Mouse (Mus musculus) intestine, postnatal 0 days (tissue): ENCODE measurements around the gene Tmed6. TPM values are rescaled to one million over a fixed set of nuclear protein-coding genes. Genes with fewer than 3 reads are reported as not detected.

Source experiments
- ATAC-seq: fragments of 200-750 bp; cut with Nextera tagmentation; 2 replicates; pipeline ENCODE4 v1.8.0; 2017; ENCODE audit warnings: mild to moderate bottlenecking, moderate TSS enrichment, moderate library complexity
- H3K27ac ChIP-seq: fragments of 300-500 bp; sonication (generic); 2 replicates; pipeline ENCODE4 v1.5.1; 2014; ENCODE audit warnings: mild to moderate bottlenecking, low read depth, low read length, moderate library complexity
- H3K27me3 ChIP-seq: fragments of 300-500 bp; sonication (generic); replicated peaks from 2 replicates; pipeline ENCODE4 v1.6.1; 2014; ENCODE audit warnings: low read length, mixed read lengths; ENCODE audit not compliant: control insufficient read depth, insufficient read depth
- H3K36me3 ChIP-seq: fragments of 300-500 bp; sonication (generic); 2 replicates; pipeline ENCODE4 v1.6.1; 2014; ENCODE audit warnings: mild to moderate bottlenecking, moderate library complexity; ENCODE audit not compliant: control insufficient read depth, insufficient read depth
- H3K4me1 ChIP-seq: fragments of 300-500 bp; sonication (generic); replicated peaks from 2 replicates; pipeline ENCODE4 v1.6.1; 2014; ENCODE audit warnings: antibody characterized with exemption, low read length, mixed read lengths; ENCODE audit not compliant: control insufficient read depth, insufficient read depth
- H3K4me2 ChIP-seq: fragments of 300-500 bp; sonication (generic); replicated peaks from 2 replicates; pipeline ENCODE4 v1.6.1; 2014; ENCODE audit warnings: low read depth, mild to moderate bottlenecking, moderate library complexity
- H3K4me3 ChIP-seq: fragments of 300-500 bp; sonication (generic); 2 replicates; pipeline ENCODE4 v1.5.1; 2014; ENCODE audit warnings: low read depth, low read length
- H3K9ac ChIP-seq: fragments of 300-500 bp; sonication (generic); 2 replicates; pipeline ENCODE4 v1.6.1; 2014; ENCODE audit warnings: mild to moderate bottlenecking, low read depth, low read length
- H3K9me3 ChIP-seq: fragments of 300-500 bp; sonication (generic); 2 replicates; pipeline ENCODE4 v1.6.1; 2016; ENCODE audit warnings: mixed run types; ENCODE audit not compliant: control insufficient read depth
- CTCF ChIP-seq: sonication (generic); IDR thresholded peaks from 2 replicates; pipeline ENCODE4 v1.5.1; 2016; ENCODE audit warnings: low read depth, mild to moderate bottlenecking, control low read depth, antibody characterized with exemption, moderate library complexity
- WGBS: fragments of 180-500 bp; shearing (Covaris S2); extraction: QIAGEN DNeasy Blood & Tissue Kit; methylation state at CpG from one replicate; pipeline ENCODE4 v1.1.7; 2014; 5-methylcytosine and 5-hydroxymethylcytosine counted together
- polyA plus RNA-seq: library from polyadenylated mRNA; unstranded; fragments of >200 nt; fragmentation: Nextera tagmentation; extraction: Ambion mirVana; gene quantifications from 2 replicates; pipeline ENCODE4 v1.2.1, GENCODE M21; 2015

The Tmed6 gene
- polyA plus RNA-seq, 1 experiment from 2014 or later = 11.2 TPM

DNA sequence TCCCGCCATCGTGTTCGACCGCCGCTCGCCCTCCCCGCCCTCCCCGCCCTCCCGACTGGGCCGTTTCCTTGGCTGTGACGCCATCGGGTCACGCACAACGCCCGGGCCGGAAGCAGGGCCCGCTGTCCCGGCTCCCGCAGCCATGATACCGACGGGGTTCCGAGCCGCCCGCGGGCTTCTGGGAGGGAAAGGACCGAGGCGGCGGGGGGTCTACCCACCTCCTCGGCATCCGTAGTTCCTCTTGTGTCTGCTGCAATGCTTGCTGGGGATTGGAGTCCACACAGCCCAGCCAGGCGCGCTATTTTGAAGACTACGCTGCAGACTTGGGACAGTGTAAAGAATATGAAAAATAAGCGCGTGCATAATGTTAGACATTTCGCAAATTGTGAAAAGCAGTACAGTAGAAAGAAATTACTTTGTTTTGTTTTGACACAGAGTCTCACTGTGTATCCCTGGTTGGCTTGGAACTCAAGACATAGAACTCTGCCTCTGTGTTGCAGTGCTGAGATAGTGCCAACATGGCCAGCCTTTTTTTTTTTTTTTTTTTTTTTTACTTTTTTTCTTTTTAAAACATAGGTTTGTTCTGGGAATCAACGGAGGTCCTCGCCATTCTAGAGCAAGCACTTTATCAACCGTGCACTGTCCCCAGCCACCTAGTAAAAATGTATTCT, 31.1 kb upstream of the Tmed6 start, which contains the start of gene Terf2:
Terf2 (minus strand) TSS at position 182 of the 671 bp plus-strand sequence.
- no peak for TF ChIP-seq CTCF
- H3K9ac ChIP-seq = peak within 1 kb of the TSS; percentile 87
- peak within 1 kb of the TSS; percentile 74 for H3K4me2 ChIP-seq
- H3K36me3 ChIP-seq = peaks cover 10% of the 10 kb centered on the region; the same call in 1 of the 2 replicates
- peak within 1 kb of the TSS; percentile 96 for H3K27ac ChIP-seq
- H3K27me3 ChIP-seq = no peaks in the 10 kb centered on the region
- peak; percentile 93 for ATAC-seq
- H3K4me3 ChIP-seq = peak within 1 kb of the TSS; percentile 71
- H3K9me3 ChIP-seq = no peaks in the 10 kb centered on the region
- H3K4me1 ChIP-seq = no peaks in the 10 kb centered on the region
- WGBS = 5% methylated on average over 39 of the region's 39 CpGs

DNA sequence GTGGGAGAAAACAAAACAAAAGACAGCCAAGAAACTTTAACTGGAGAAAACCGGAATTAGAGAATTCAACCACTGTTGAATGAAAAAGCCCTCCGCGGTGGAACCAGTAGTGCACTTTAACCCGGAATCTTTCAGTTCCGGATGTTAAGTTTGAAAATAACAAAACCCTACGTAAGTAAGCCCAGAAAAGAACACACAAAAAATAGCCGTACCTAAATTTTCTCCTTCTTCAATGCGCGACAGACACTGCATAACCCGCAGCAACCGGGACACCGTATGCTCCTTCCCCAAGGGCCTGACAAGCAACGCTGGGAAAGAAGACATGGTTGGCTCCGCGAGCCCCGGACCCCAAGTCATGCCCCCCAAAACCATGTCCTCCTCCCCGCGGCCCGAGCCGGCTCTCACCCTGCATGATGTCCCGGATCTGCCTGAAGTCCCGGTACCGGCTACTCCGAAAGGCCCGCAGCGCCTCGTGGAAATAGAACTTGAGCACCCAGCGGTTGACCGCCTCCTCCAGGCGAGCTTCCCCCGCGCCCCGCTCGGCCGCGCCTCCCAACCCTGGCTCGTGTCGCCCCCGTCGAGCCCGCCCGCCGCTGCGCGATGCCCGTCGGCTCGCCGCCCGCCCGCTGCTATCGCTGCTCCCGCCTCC, 30.4 kb upstream of the Tmed6 start:
- Histone ChIP-seq H3K36me3 (peaks cover 13% of the 10 kb centered on the region), H3K27ac (peak overlapping the region; percentile 96), H3K4me1 (no peaks in the 10 kb centered on the region), H3K4me2 (peak overlapping the region; percentile 74), H3K9me3 (no peaks in the 10 kb centered on the region), H3K9ac (peak overlapping the region; percentile 87), H3K4me3 (peak overlapping the region; percentile 71), H3K27me3 (no peaks in the 10 kb centered on the region)
- no peak; the same call in none of the 2 replicates for ATAC-seq
- TF ChIP-seq CTCF = 0 out of 2 replicates have a peak, but pooled peaks have one; percentile 8
- WGBS = under 1% methylated on average over 51 of the region's 53 CpGs

DNA sequence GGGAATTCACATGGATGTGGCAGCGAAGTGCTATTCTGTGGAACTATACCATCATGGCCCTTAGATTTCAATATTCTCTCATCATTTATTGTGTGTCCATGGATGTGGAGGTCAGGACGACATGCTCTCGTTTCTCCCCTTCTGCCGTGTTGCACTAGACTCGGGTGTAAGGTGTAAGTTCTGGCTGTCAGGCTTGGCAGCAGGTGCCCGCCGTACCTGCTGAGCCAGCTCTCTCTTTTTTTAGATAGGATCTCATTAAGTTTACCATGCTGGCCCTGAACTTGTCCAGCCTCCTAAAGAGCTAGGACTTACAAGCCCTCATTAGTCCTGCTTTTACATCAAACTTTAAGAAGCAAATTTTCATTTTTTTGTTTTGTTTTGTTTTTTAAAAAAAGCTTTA, 25.1 kb upstream of the Tmed6 start:
- WGBS = 94% methylated on average over 7 of the region's 7 CpGs
- H3K4me1 ChIP-seq = no peaks in the 10 kb centered on the region
- H3K27me3 ChIP-seq = no peaks in the 10 kb centered on the region
- TF ChIP-seq CTCF = no peak
- peaks cover 30% of the 10 kb centered on the region for H3K36me3 ChIP-seq
- no peak for ATAC-seq
- no peak overlapping the region for H3K4me2 ChIP-seq
- H3K4me3 ChIP-seq = no peak overlapping the region
- H3K27ac ChIP-seq = no peak overlapping the region
- no peak overlapping the region for H3K9ac ChIP-seq
- no peaks in the 10 kb centered on the region for H3K9me3 ChIP-seq

DNA sequence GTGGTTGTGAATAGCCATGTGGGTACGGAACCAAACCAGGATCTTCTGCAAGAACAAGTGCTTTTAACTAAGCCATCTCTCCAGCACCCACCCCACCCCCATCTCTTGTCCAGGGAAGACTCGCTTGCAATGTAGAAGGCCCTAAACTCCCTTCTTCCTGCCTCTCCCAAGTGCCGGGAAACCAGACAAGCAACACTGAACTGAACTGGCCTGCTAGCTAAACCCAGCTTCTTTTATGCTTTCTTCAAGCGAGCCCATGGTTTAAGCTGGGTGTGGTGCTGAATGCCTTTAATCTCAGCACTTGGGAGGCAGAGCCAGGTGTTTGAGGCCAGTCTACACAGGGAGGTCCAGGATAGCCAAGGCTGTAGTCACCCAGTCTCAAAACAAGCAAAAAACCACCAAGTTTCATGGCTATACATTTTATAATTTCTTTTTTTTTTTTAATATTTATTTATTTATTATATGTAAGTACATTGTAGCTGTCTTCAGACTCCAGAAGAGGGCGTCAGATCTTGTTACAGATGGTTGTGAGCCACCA, 23.2 kb upstream of the Tmed6 start:
- no peak overlapping the region for H3K27ac ChIP-seq
- no peak overlapping the region for H3K4me3 ChIP-seq
- no peak overlapping the region for H3K9ac ChIP-seq
- H3K36me3 ChIP-seq = peaks cover 41% of the 10 kb centered on the region
- ATAC-seq = no peak
- no peak overlapping the region for H3K4me2 ChIP-seq
- no peaks in the 10 kb centered on the region for H3K9me3 ChIP-seq
- TF ChIP-seq CTCF = no peak
- WGBS = 98% methylated on average over 5 of the region's 5 CpGs
- H3K4me1 ChIP-seq = no peaks in the 10 kb centered on the region
- no peaks in the 10 kb centered on the region for H3K27me3 ChIP-seq

DNA sequence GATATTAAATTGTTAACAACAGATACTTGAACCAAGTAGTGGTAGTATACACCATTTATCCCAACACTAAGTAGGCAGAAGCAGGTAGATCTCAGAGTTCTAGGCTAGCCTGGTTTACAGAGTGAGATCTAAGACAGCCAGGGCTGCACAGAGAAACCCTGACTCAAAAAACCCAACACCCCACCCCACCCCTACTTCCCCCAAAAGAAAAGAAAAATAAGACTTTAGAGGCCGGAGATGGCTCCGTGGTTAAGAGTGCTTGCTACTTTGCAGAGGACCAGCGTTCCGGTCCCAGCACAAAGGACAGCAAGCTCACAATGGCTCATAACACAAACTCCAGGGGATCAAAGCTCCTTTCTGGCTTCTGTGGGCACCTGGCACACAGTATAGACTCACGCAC, 20.6 kb upstream of the Tmed6 start:
- no peaks in the 10 kb centered on the region for H3K4me1 ChIP-seq
- TF ChIP-seq CTCF = no peak
- H3K27ac ChIP-seq = no peak overlapping the region
- no peaks in the 10 kb centered on the region for H3K27me3 ChIP-seq
- H3K9me3 ChIP-seq = no peaks in the 10 kb centered on the region
- H3K36me3 ChIP-seq = peaks cover 43% of the 10 kb centered on the region
- ATAC-seq = no peak
- H3K9ac ChIP-seq = no peak overlapping the region
- no peak overlapping the region for H3K4me2 ChIP-seq
- 98% methylated on average over 5 of the region's 5 CpGs for WGBS
- H3K4me3 ChIP-seq = no peak overlapping the region

DNA sequence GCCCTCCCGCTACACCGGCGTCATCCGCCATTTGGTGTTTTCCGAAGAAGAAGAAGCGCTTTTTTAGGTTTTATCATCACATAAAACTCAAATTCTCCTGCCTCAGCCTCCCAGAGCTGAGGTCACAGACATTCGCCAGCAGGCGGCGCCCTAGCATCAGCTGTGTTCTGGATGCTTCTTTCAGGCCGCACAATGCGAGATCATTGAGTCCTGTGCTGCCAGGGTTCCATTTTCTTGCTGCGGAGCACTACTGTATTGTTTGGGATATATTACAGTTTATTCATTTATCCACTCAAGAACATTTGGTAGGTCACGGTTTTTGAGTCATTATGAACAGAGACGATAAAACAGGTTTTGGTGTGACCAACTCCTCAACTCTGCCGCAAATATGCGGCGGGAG, 19.9 kb upstream of the Tmed6 start:
- TF ChIP-seq CTCF = peak; percentile 54
- 96% methylated on average over 17 of the region's 17 CpGs for WGBS
- Histone ChIP-seq H3K27ac (no peak overlapping the region), H3K9ac (no peak overlapping the region), H3K36me3 (peaks cover 43% of the 10 kb centered on the region), H3K4me2 (no peak overlapping the region), H3K9me3 (no peaks in the 10 kb centered on the region), H3K4me3 (no peak overlapping the region), H3K4me1 (no peaks in the 10 kb centered on the region), H3K27me3 (no peaks in the 10 kb centered on the region)
- ATAC-seq = no peak
